ENCODE assay signal across 13 mouse cellular contexts in genomic region chr2:72672908-72673901, GRCm38 (mm10).
DNase-seq lines count a peak whose midpoint lies in the region; ATAC-seq and TF ChIP-seq lines count a peak whose summit lies in the region.
"Had no signal": no experiment of that assay in that cellular context is flagged by ENCODE, and none has a peak within 500 bp of the region (broad histone marks: within the 10 kb centered on the region; RNA-seq: fewer than 3 reads in every experiment).

No protein-coding gene starts in this region.

- H3K9ac ChIP-seq in heart, postnatal 0 days (replicated peaks; ENCODE audit: low read depth, low read length), result no peak overlapping the region
- H3K9ac ChIP-seq in midbrain, embryonic 12.5 days (replicated peaks), result no peak overlapping the region
- no peak overlapping the region for H3K9ac ChIP-seq in midbrain, postnatal 0 days (replicated peaks; ENCODE audit: low read length, poor library complexity, severe bottlenecking)
- no peak overlapping the region for H3K9ac ChIP-seq in forebrain, embryonic 13.5 days
- no peak overlapping the region for H3K9ac ChIP-seq in stomach, postnatal 0 days (ENCODE audit: low read length)
- H3K9ac ChIP-seq: embryonic facial prominence, embryonic 13.5 days; liver, embryonic 15.5 days had no signal

- no peak for TF ChIP-seq EP300 in heart, postnatal 0 days (IDR thresholded peaks at IDR 0.05; ENCODE audit: low read depth)
- no peak for TF ChIP-seq EP300 in stomach, postnatal 0 days (optimal IDR thresholded peaks at IDR 0.05)

- H3K4me1 ChIP-seq in heart, postnatal 0 days (ENCODE audit: control insufficient read depth, insufficient read depth), result 0 out of 2 replicates have a peak, but pooled peaks cover 4% of the 10 kb centered on the region
- H3K4me1 ChIP-seq in midbrain, embryonic 12.5 days, result peaks cover 25% of the 10 kb centered on the region
- no peaks in the 10 kb centered on the region; the same call in 1 of the 2 replicates for H3K4me1 ChIP-seq in midbrain, postnatal 0 days (ENCODE audit: insufficient read depth, low read length)
- H3K4me1 ChIP-seq in forebrain, embryonic 13.5 days, result peaks cover 26% of the 10 kb centered on the region
- no peaks in the 10 kb centered on the region for H3K4me1 ChIP-seq in stomach, postnatal 0 days (replicated peaks; ENCODE audit: control insufficient read depth, insufficient read depth)
- 0 out of 2 replicates have a peak, but pooled peaks cover 2% of the 10 kb centered on the region for H3K4me1 ChIP-seq in cerebellum, adult 2 months (ENCODE audit: control insufficient read depth, insufficient read depth, low read length)
- H3K4me1 ChIP-seq: liver, embryonic 15.5 days had no signal

- no peak for TF ChIP-seq POLR2A in cerebellum, adult 2 months (IDR thresholded peaks at IDR 0.05; ENCODE audit: borderline replicate concordance, insufficient read depth, low read length)

- WGBS in heart, postnatal 0 days, result 60% methylated on average over 13 of the region's 13 CpGs
- WGBS in midbrain, embryonic 12.5 days, result 15% methylated on average over 13 of the region's 13 CpGs
- WGBS in midbrain, postnatal 0 days, result 26% methylated on average over 13 of the region's 13 CpGs
- 14% methylated on average over 13 of the region's 13 CpGs for WGBS in forebrain, embryonic 13.5 days
- 44% methylated on average over 13 of the region's 13 CpGs for WGBS in stomach, postnatal 0 days
- 59% methylated on average over 13 of the region's 13 CpGs for WGBS in cerebellum, adult 2 months

- no peak for TF ChIP-seq CTCF in heart, postnatal 0 days (IDR thresholded peaks at IDR 0.05; ENCODE audit: low read depth)
- no peak for TF ChIP-seq CTCF in midbrain, postnatal 0 days (IDR thresholded peaks at IDR 0.05)
- no peak for TF ChIP-seq CTCF in stomach, postnatal 0 days (IDR thresholded peaks at IDR 0.05; ENCODE audit: low read depth)
- TF ChIP-seq CTCF in cerebellum, adult 2 months (IDR thresholded peaks at IDR 0.05; ENCODE audit: borderline replicate concordance, insufficient read depth, low read depth, low read length), result no peak

- no peak overlapping the region for H3K27ac ChIP-seq in heart, postnatal 0 days (ENCODE audit: low read depth)
- no peak overlapping the region for H3K27ac ChIP-seq in midbrain, embryonic 12.5 days (replicated peaks)
- H3K27ac ChIP-seq in midbrain, postnatal 0 days (ENCODE audit: low read depth, low read length), result no peak overlapping the region
- no peak overlapping the region for H3K27ac ChIP-seq in forebrain, embryonic 13.5 days
- H3K27ac ChIP-seq in stomach, postnatal 0 days (replicated peaks), result no peak overlapping the region
- H3K27ac ChIP-seq in cerebellum, adult 2 months (ENCODE audit: insufficient read depth, low read length), result no peak overlapping the region
- H3K27ac ChIP-seq: liver, embryonic 15.5 days had no signal

- no peaks in the 10 kb centered on the region for H3K27me3 ChIP-seq in heart, postnatal 0 days (ENCODE audit: control insufficient read depth, insufficient read depth, low read length)
- H3K27me3 ChIP-seq in midbrain, embryonic 12.5 days, result peaks cover 64% of the 10 kb centered on the region
- no peaks in the 10 kb centered on the region for H3K27me3 ChIP-seq in midbrain, postnatal 0 days (ENCODE audit: insufficient read depth, low read length)
- H3K27me3 ChIP-seq in forebrain, embryonic 13.5 days, result no peaks in the 10 kb centered on the region
- no peaks in the 10 kb centered on the region for H3K27me3 ChIP-seq in stomach, postnatal 0 days (ENCODE audit: control insufficient read depth, insufficient read depth, low read length)
- H3K27me3 ChIP-seq in cerebellum, adult 2 months (ENCODE audit: control insufficient read depth, insufficient read depth, low read length), result no peaks in the 10 kb centered on the region
- H3K27me3 ChIP-seq: liver, embryonic 15.5 days had no signal

- ATAC-seq in heart, postnatal 0 days (ENCODE audit: insufficient read depth, low read depth), result no peak
- ATAC-seq in midbrain, embryonic 12.5 days (ENCODE audit: low FRiP score, low read depth), result peak; percentile 78
- ATAC-seq in midbrain, postnatal 0 days (ENCODE audit: low FRiP score), result no peak
- peak; percentile 64 for ATAC-seq in forebrain, embryonic 13.5 days
- ATAC-seq in stomach, postnatal 0 days (ENCODE audit: low FRiP score, low TSS enrichment), result peak; percentile 10; the same call in 1 of the 2 replicates
- ATAC-seq: hindbrain, embryonic 16.5 days had no signal

- peak; percentile 45 for DNase-seq in heart, postnatal 0 days (ENCODE audit: low spot score)
- no peak for DNase-seq in heart, postnatal 10 days
- no peak for DNase-seq in midbrain, postnatal 0 days (ENCODE audit: low spot score)
- DNase-seq in stomach, postnatal 0 days (ENCODE audit: low spot score), result no peak
- DNase-seq in gastrocnemius, postnatal 14 days, result no peak
- no peak for DNase-seq in cerebellum, adult 2 months
- DNase-seq: right cerebral cortex, postnatal 14 days; thymus, adult 18-20 months had no signal

- H3K4me3 ChIP-seq in heart, postnatal 0 days (ENCODE audit: low read depth, low read length), result no peak overlapping the region
- no peak overlapping the region for H3K4me3 ChIP-seq in midbrain, embryonic 12.5 days
- H3K4me3 ChIP-seq in midbrain, postnatal 0 days (ENCODE audit: low read depth, low read length), result no peak overlapping the region
- no peak overlapping the region for H3K4me3 ChIP-seq in forebrain, embryonic 13.5 days
- H3K4me3 ChIP-seq in stomach, postnatal 0 days (ENCODE audit: low read depth, low read length), result no peak overlapping the region
- H3K4me3 ChIP-seq in cerebellum, adult 2 months (replicated peaks; ENCODE audit: insufficient read depth, low read depth, low read length), result no peak overlapping the region
- H3K4me3 ChIP-seq: embryonic facial prominence, embryonic 13.5 days; liver, embryonic 15.5 days had no signal

- no peaks in the 10 kb centered on the region for H3K36me3 ChIP-seq in heart, postnatal 0 days (replicated peaks; ENCODE audit: control insufficient read depth, insufficient read depth, low read length)
- no peaks in the 10 kb centered on the region for H3K36me3 ChIP-seq in midbrain, embryonic 12.5 days
- no peaks in the 10 kb centered on the region for H3K36me3 ChIP-seq in midbrain, postnatal 0 days (ENCODE audit: insufficient read depth, low read length)
- no peaks in the 10 kb centered on the region for H3K36me3 ChIP-seq in forebrain, embryonic 13.5 days (ENCODE audit: poor library complexity, severe bottlenecking)
- no peaks in the 10 kb centered on the region for H3K36me3 ChIP-seq in stomach, postnatal 0 days (ENCODE audit: control insufficient read depth, insufficient read depth, low read length)
- H3K36me3 ChIP-seq: embryonic facial prominence, embryonic 13.5 days; liver, embryonic 15.5 days had no signal

- intact Hi-C loops in heart, postnatal 10 days (cut with DNase I), result no loop called here
- intact Hi-C loops in gastrocnemius, postnatal 14 days (cut with DNase I; ENCODE audit: low total_unique reads), result no loop called here

- H3K9me3 ChIP-seq in heart, postnatal 0 days (replicated peaks; ENCODE audit: control insufficient read depth, low read length), result no peaks in the 10 kb centered on the region
- H3K9me3 ChIP-seq in midbrain, embryonic 12.5 days, result no peaks in the 10 kb centered on the region
- no peaks in the 10 kb centered on the region for H3K9me3 ChIP-seq in midbrain, postnatal 0 days (ENCODE audit: low read length)
- no peaks in the 10 kb centered on the region for H3K9me3 ChIP-seq in forebrain, embryonic 13.5 days (replicated peaks)
- H3K9me3 ChIP-seq in stomach, postnatal 0 days (ENCODE audit: control insufficient read depth, low read length), result no peaks in the 10 kb centered on the region
- H3K9me3 ChIP-seq: embryonic facial prominence, embryonic 13.5 days; liver, embryonic 15.5 days had no signal

- no peak overlapping the region for H3K4me2 ChIP-seq in heart, postnatal 0 days (ENCODE audit: low read depth, low read length)
- H3K4me2 ChIP-seq in midbrain, embryonic 12.5 days (replicated peaks), result no peak overlapping the region
- H3K4me2 ChIP-seq in midbrain, postnatal 0 days (ENCODE audit: low read depth, low read length, poor library complexity, severe bottlenecking), result no peak overlapping the region
- H3K4me2 ChIP-seq in forebrain, embryonic 13.5 days, result no peak overlapping the region
- no peak overlapping the region for H3K4me2 ChIP-seq in stomach, postnatal 0 days (replicated peaks; ENCODE audit: low read depth)
- H3K4me2 ChIP-seq: liver, embryonic 15.5 days had no signal

Comparison
In these comparisons a context has a peak if more than half of its experiments do, and no peak if none do; other contexts are left out.
1. ATAC-seq: peak in midbrain, embryonic 12.5 days (single experiment), forebrain, embryonic 13.5 days (single experiment) and stomach, postnatal 0 days (single experiment); none in heart, postnatal 0 days (single experiment) and midbrain, postnatal 0 days (single experiment).